Mouse (Mus musculus) intestine, embryonic 16.5 days (tissue): ENCODE data around the gene Zfp639. TPM values are rescaled to one million over a fixed set of nuclear protein-coding genes. Genes with fewer than 3 reads are reported as not detected.

Source experiments
- ATAC-seq: fragments of 200-750 bp; cut with Nextera tagmentation; 2 replicates; pipeline ENCODE4 v1.8.0; 2017; ENCODE audit warnings: moderate TSS enrichment, moderate library complexity
- H3K27ac ChIP-seq: fragments of 300-500 bp; sonication (generic); 2 replicates; pipeline ENCODE4 v1.5.1; 2014; ENCODE audit warnings: mild to moderate bottlenecking, low read length
- H3K27me3 ChIP-seq: fragments of 300-500 bp; sonication (generic); replicated peaks from 2 replicates; pipeline ENCODE4 v1.6.1; 2014; ENCODE audit warnings: low read length, control low read depth, mixed read lengths; ENCODE audit not compliant: control insufficient read depth, insufficient read depth
- H3K36me3 ChIP-seq: fragments of 300-500 bp; sonication (generic); 2 replicates; pipeline ENCODE4 v1.6.1; 2014; ENCODE audit warnings: low read length, control low read depth; ENCODE audit not compliant: control insufficient read depth, insufficient read depth
- H3K4me1 ChIP-seq: fragments of 300-500 bp; sonication (generic); 2 replicates; pipeline ENCODE4 v1.6.1; 2014; ENCODE audit warnings: low read length, control low read depth, mixed read lengths; ENCODE audit not compliant: control insufficient read depth, insufficient read depth
- H3K4me2 ChIP-seq: fragments of 300-500 bp; sonication (generic); 2 replicates; pipeline ENCODE4 v1.6.1; 2014; ENCODE audit warnings: low read depth, low read length, control low read depth
- H3K4me3 ChIP-seq: fragments of 300-500 bp; sonication (generic); 2 replicates; pipeline ENCODE4 v1.5.1; 2014; ENCODE audit warnings: mild to moderate bottlenecking, low read length
- H3K9ac ChIP-seq: fragments of 300-500 bp; sonication (generic); 2 replicates; pipeline ENCODE4 v1.6.1; 2014; ENCODE audit warnings: low read depth, low read length
- H3K9me3 ChIP-seq: fragments of 300-500 bp; sonication (generic); 2 replicates; pipeline ENCODE4 v1.6.1; 2016; ENCODE audit warnings: low read length, control low read depth; ENCODE audit not compliant: control insufficient read depth
- WGBS: fragments of 180-500 bp; shearing (Covaris S2); extraction: QIAGEN DNeasy Blood & Tissue Kit; methylation state at CpG from one replicate; pipeline ENCODE4 v1.1.7; 2014; 5-methylcytosine and 5-hydroxymethylcytosine counted together
- polyA plus RNA-seq: library from polyadenylated mRNA; unstranded; fragments of >200 nt; fragmentation: Nextera tagmentation; extraction: Ambion mirVana; gene quantifications from 2 replicates; pipeline ENCODE4 v1.2.1, GENCODE M21; 2015

Gene Zfp639
- polyA plus RNA-seq = 27.3 and 27.8 TPM in 2 replicates

GRCm38 (mm10) chr3:32509496-32510374, at the start of gene Zfp639:
Gene Zfp639 (plus strand): TSS chr3:32510259.
- Histone ChIP-seq H3K27ac (peak within 1 kb of the TSS; percentile 95), H3K4me3 (peak within 1 kb of the TSS; percentile 88), H3K4me1 (peaks cover 13% of the 10 kb centered on the region), H3K36me3 (no peaks in the 10 kb centered on the region), H3K4me2 (peak within 1 kb of the TSS; percentile 70), H3K9ac (peak within 1 kb of the TSS; percentile 97), H3K27me3 (no peaks in the 10 kb centered on the region), H3K9me3 (no peaks in the 10 kb centered on the region)
- no peak for ATAC-seq
- WGBS = 9% methylated on average over 24 of the region's 24 CpGs

- H3K4me2 ChIP-seq = no peak overlapping the region
- no peak overlapping the region for H3K4me3 ChIP-seq
- WGBS = 89% methylated on average over 4 of the region's 4 CpGs
- H3K36me3 ChIP-seq = peaks cover 3% of the 10 kb centered on the region; the same call in 1 of the 2 replicates
- H3K27ac ChIP-seq = no peak overlapping the region
- no peak overlapping the region for H3K9ac ChIP-seq
- ATAC-seq = no peak
- H3K9me3 ChIP-seq = no peaks in the 10 kb centered on the region
- H3K27me3 ChIP-seq = no peaks in the 10 kb centered on the region
- H3K4me1 ChIP-seq = no peaks in the 10 kb centered on the region
Measured at GRCm38 (mm10) chr3:32467321-32467720, 42.7 kb upstream of the Zfp639 start.

- ATAC-seq = no peak
- no peaks in the 10 kb centered on the region for H3K9me3 ChIP-seq
- no peak overlapping the region for H3K27ac ChIP-seq
- no peak overlapping the region for H3K4me3 ChIP-seq
- H3K4me2 ChIP-seq = no peak overlapping the region
- no peak overlapping the region for H3K9ac ChIP-seq
- H3K36me3 ChIP-seq = no peaks in the 10 kb centered on the region; the same call in 1 of the 2 replicates
- no peaks in the 10 kb centered on the region for H3K27me3 ChIP-seq
- H3K4me1 ChIP-seq = no peaks in the 10 kb centered on the region
- 39% methylated on average over 4 of the region's 4 CpGs for whole genome bisulfite sequencing
Measured at GRCm38 (mm10) chr3:32468411-32468810, 41.6 kb upstream of the Zfp639 start.

GRCm38 (mm10) chr3:32470449-32470848, 39.6 kb upstream of the Zfp639 start:
- Histone ChIP-seq H3K36me3 (no peaks in the 10 kb centered on the region), H3K4me3 (no peak overlapping the region), H3K9ac (no peak overlapping the region), H3K4me1 (no peaks in the 10 kb centered on the region), H3K27ac (no peak overlapping the region), H3K9me3 (no peaks in the 10 kb centered on the region), H3K27me3 (no peaks in the 10 kb centered on the region), H3K4me2 (no peak overlapping the region)
- WGBS = 78% methylated on average over 7 of the region's 7 CpGs
- ATAC-seq = no peak

- no peak overlapping the region for H3K4me2 ChIP-seq
- no peak overlapping the region for H3K9ac ChIP-seq
- no peaks in the 10 kb centered on the region for H3K9me3 ChIP-seq
- H3K27ac ChIP-seq = no peak overlapping the region
- H3K4me1 ChIP-seq = no peaks in the 10 kb centered on the region
- WGBS = 47% methylated on average over 6 of the region's 6 CpGs
- H3K27me3 ChIP-seq = no peaks in the 10 kb centered on the region
- H3K36me3 ChIP-seq = no peaks in the 10 kb centered on the region
- H3K4me3 ChIP-seq = no peak overlapping the region
- ATAC-seq = peak; percentile 53; the same call in 1 of the 2 replicates
Measured at GRCm38 (mm10) chr3:32471098-32471497, 39.0 kb upstream of the Zfp639 start.

- no peaks in the 10 kb centered on the region for H3K36me3 ChIP-seq
- H3K4me2 ChIP-seq = no peak overlapping the region
- 62% methylated on average over 14 of the region's 14 CpGs for WGBS
- ATAC-seq = peak; percentile 63; the same call in 1 of the 2 replicates
- no peak overlapping the region for H3K27ac ChIP-seq
- no peak overlapping the region for H3K9ac ChIP-seq
- H3K27me3 ChIP-seq = no peaks in the 10 kb centered on the region
- no peak overlapping the region for H3K4me3 ChIP-seq
- no peaks in the 10 kb centered on the region for H3K4me1 ChIP-seq
- no peaks in the 10 kb centered on the region for H3K9me3 ChIP-seq
Measured at GRCm38 (mm10) chr3:32472191-32472900, 37.7 kb upstream of the Zfp639 start.

- Histone ChIP-seq H3K27ac (no peak overlapping the region), H3K9ac (no peak overlapping the region), H3K4me3 (no peak overlapping the region), H3K36me3 (no peaks in the 10 kb centered on the region), H3K27me3 (no peaks in the 10 kb centered on the region), H3K4me2 (no peak overlapping the region), H3K4me1 (no peaks in the 10 kb centered on the region), H3K9me3 (no peaks in the 10 kb centered on the region)
- 80% methylated on average over 10 of the region's 10 CpGs for WGBS
- no peak for ATAC-seq
Measured at GRCm38 (mm10) chr3:32473184-32473583, 36.9 kb upstream of the Zfp639 start.

GRCm38 (mm10) chr3:32479961-32480360, 30.1 kb upstream of the Zfp639 start:
- no peak overlapping the region for H3K9ac ChIP-seq
- no peak overlapping the region for H3K27ac ChIP-seq
- no peak overlapping the region for H3K4me3 ChIP-seq
- 90% methylated on average over 7 of the region's 7 CpGs for WGBS
- H3K36me3 ChIP-seq = no peaks in the 10 kb centered on the region
- no peak for ATAC-seq
- H3K9me3 ChIP-seq = no peaks in the 10 kb centered on the region
- H3K4me1 ChIP-seq = no peaks in the 10 kb centered on the region
- no peaks in the 10 kb centered on the region for H3K27me3 ChIP-seq
- H3K4me2 ChIP-seq = no peak overlapping the region

GRCm38 (mm10) chr3:32483035-32483434, 27.0 kb upstream of the Zfp639 start:
- Histone ChIP-seq H3K36me3 (no peaks in the 10 kb centered on the region), H3K27ac (no peak overlapping the region), H3K27me3 (no peaks in the 10 kb centered on the region), H3K4me2 (no peak overlapping the region), H3K9me3 (no peaks in the 10 kb centered on the region), H3K4me3 (no peak overlapping the region), H3K9ac (no peak overlapping the region), H3K4me1 (no peaks in the 10 kb centered on the region)
- 86% methylated on average over 3 of the region's 3 CpGs for WGBS
- ATAC-seq = no peak
